In genomic region chr13:90167044-90167443, GRCm38 (mm10) we compare ENCODE assay signal across 17 mouse cellular contexts.
"Had no signal": no experiment of that assay in that cellular context is flagged by ENCODE, and none has a peak within 500 bp of the region (broad histone marks: within the 10 kb centered on the region; RNA-seq: fewer than 3 reads in every experiment).

No protein-coding gene starts in this region.

- H3K4me1 ChIP-seq: neural tube, embryonic 12.5 days; neural tube, embryonic 13.5 days; neural tube, embryonic 15.5 days; stomach, embryonic 15.5 days had no signal

- H3K36me3 ChIP-seq: neural tube, embryonic 12.5 days; neural tube, embryonic 13.5 days; neural tube, embryonic 15.5 days; stomach, embryonic 15.5 days had no signal

- H3K9ac ChIP-seq: neural tube, embryonic 12.5 days; neural tube, embryonic 13.5 days; neural tube, embryonic 15.5 days; stomach, embryonic 15.5 days had no signal

- H3K27ac ChIP-seq: neural tube, embryonic 12.5 days; neural tube, embryonic 13.5 days; neural tube, embryonic 15.5 days; stomach, embryonic 15.5 days; stomach, postnatal 0 days had no signal

- H3K27me3 ChIP-seq: neural tube, embryonic 12.5 days; neural tube, embryonic 13.5 days; neural tube, embryonic 15.5 days; stomach, embryonic 15.5 days had no signal

- H3K4me3 ChIP-seq: neural tube, embryonic 12.5 days; neural tube, embryonic 13.5 days; neural tube, embryonic 15.5 days; stomach, embryonic 15.5 days had no signal

- H3K9me3 ChIP-seq: neural tube, embryonic 12.5 days; neural tube, embryonic 13.5 days; neural tube, embryonic 15.5 days; stomach, embryonic 15.5 days had no signal

- DNase-seq: retina, postnatal 1 day; right cerebral cortex, adult 18-20 months; right cerebral cortex, postnatal 14 days; right cerebral cortex, postnatal 25 days; right cerebral cortex, postnatal 4 days; spleen, adult 18-20 months; thymus, adult 18-20 months; thymus, adult 2 months; thymus, postnatal 14 days; thymus, postnatal 25 days; thymus, postnatal 36 days; thymus, postnatal 4 days had no signal

- H3K4me2 ChIP-seq: neural tube, embryonic 12.5 days; neural tube, embryonic 13.5 days; neural tube, embryonic 15.5 days; stomach, embryonic 15.5 days had no signal
